Mouse (Mus musculus) hindlimb bud, embryonic 11.5 days (tissue): ENCODE results near the gene Adm2.

ENCODE experiments used
- DNase-seq: peaks from one replicate; pipeline ENCODE4 v3.0.0-alpha.2; 2012; ENCODE audit warnings: low read depth, low spot score; ENCODE audit errors: extremely low spot score

Adm2 gene

GRCm38 (mm10) chr15:89355241-89356187 lies 33.0 kb downstream of the Adm2 start, which contains the start of the genes Lmf2 and Ncaph2:
Gene Lmf2 (minus strand): TSS chr15:89355659.
Gene Ncaph2 (plus strand): TSS chr15:89355719.
- DNase-seq: peak; percentile 69

GRCm38 (mm10) chr15:89356372-89356771 lies 33.9 kb downstream of the Adm2 start:
- peak; percentile 74 for DNase-seq

DNA sequence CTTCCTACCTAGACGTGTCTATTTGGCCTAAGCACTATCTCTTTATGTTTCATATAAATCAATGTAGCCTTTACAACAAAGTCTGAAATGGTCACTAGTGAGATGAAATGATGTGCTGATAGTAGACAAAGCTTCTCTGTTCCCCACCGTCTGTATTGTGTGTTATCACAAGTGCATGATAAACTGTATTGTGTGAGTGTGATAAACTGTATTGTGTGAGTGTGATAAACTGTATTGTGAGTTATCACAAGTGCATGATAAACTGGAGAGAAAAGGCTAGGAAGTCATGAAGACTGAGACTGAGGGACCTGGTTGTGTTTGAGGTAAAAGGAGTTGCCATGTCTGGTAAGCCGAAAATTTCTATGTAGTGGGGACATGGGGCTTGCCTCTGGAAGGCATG lies 36.3 kb downstream of the Adm2 start:
- no peak for DNase-seq

DNA sequence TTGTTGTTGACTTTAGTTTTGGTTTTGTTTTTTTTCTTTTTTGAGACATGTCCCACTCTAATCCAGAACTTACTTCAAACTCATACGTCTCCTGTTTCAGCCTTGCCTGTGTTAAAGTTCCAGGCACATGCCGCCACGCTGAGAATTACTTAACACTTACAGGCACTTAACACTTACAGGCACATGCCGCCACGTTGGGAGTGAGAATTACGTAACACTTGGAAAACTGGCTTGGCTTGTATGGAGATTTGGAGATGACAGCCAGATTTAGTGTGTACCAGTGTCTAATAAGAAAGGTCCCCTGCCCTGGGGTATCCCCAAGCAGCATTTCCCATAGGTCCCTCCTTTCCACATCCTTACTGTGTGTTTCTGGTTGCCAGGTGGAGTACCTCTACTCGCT lies 40.5 kb downstream of the Adm2 start:
- DNase-seq: no peak

GRCm38 (mm10) chr15:89365141-89365551 lies 42.6 kb downstream of the Adm2 start:
- DNase-seq: no peak

GRCm38 (mm10) chr15:89372068-89372467 lies 49.5 kb downstream of the Adm2 start:
- no peak for DNase-seq

DNA sequence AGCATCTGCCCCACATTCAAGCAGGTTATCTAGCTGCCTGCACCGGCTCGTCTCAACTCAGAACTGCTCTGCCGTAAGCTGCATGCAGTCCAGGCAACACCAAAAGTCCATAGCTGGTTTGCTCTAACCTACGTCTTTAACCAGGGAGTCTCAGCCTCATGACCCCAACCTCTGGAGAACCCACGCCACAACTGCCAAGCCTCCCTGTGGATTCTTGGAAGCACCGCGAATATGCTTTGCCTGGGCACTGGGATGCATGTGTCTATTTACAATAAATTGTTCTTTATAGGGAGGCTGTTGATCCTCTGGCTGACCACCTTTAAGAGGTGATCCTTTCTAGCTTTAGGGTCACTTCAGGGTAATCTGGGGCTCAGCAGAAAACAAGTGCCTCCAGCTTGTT lies 50.0 kb downstream of the Adm2 start:
- DNase-seq: no peak

DNA sequence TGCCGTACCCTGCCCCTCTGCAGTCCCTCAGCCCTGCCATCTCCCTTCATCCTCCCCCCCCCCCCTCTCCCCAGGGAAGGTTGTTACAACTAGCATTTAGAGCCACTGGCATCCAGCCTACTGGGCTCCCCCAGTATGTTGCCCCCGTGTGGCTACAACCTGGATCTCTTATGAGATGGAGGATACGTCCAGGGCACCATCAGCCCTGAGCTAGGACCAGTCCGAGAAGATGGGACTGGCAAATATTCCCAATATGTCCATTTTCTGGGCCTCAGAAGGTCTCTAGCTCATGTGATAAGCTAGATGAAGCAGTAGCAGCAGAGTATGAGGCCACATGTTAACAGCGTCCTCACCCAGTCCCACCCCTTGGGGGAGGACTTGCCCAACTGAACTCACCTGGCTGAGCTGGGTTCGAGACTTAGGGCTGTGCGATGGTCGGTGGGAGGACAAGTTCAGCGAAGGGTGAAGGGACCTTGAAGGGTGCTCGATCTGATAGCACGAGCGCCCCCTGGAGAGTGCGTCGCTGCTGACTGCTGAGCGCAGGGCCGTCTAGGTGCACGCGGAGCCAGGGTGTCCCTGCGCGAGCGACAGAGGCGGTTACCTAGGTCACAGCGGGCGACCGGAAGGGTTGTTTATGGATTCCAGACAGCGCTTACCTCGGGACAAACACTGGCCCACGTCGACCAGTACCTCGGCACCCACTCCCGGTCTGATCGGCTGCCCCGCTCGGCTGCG lies 50.7 kb downstream of the Adm2 start:
- DNase-seq: no peak

DNA sequence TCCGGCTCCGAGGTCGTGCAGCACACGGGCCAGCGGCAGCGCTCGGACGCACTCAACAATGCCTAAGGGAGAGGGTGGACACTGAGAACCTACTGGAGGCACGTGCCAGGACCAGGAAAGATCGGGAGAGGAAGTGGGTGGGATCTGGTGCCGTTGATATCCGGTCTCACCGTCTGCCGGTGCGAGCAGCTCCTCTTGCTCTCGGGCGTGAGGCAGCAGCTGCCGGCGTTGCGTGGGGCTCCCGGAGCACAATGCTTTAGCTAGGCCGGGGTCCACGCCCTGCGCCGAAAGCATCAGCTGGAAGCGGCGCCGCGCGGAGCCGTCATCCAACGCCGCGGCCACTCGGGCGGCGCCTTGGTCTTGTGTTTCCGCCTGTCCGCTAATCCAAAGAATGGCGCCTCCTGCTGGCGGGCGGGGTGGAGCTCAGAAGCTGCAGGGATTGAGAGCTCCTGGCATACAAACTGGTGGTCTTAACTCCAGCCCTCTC lies 51.3 kb downstream of the Adm2 start, which contains the start of gene Sco2:
Gene Sco2 (minus strand): TSS at position 85 of the 487 bp plus-strand sequence.
- peak; percentile 60 for DNase-seq
